Mouse (Mus musculus) cerebellum, adult 11-12 months (tissue): ENCODE measurements around the gene Lpin2.

ENCODE experiments used
- DNase-seq: peaks from one replicate; pipeline ENCODE4 v3.0.0; 2022

Gene Lpin2

GRCm38 (mm10) chr17:71203998-71204808 lies 21.8 kb downstream of the Lpin2 start:
- no peak for DNase-seq

- DNase-seq: no peak
These were observed 22.4 kb downstream of the Lpin2 start for GRCm38 (mm10) chr17:71204809-71205091.

DNA sequence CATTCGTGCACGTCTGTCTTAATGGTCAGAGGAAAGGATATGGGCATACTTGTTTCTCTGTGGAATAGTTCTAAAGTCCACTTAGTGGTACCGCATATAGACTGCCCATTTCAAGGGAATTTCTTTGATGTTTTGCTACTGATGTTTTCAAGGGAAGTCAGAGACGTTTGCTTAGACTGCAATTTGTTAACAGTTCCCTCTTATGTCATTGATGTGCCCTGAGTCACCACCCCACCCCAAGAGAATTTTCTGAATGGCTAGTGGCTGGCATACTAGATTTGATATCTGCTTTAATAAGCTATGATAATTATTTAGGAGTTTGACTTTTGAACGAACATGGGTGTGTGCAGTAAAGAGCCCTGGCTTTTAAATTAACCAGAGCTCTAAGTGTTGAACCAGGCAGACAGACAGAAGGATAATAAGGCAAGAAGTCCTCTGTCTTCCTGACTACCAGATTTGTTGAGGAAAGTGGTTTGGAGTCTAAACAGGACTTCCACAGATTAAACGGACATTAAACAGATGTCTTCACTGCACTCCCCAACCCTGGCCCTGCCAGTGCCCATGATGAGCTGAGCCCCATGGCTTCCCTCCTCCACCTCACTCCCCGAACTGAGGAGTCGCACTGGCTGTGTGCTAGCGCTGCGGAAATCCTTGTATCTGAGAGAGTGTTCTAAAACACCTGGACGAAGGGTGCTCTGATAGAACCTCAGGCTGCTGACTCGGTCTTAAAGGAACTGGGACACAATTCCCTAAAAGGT lies 24.0 kb downstream of the Lpin2 start:
- no peak for DNase-seq

DNA sequence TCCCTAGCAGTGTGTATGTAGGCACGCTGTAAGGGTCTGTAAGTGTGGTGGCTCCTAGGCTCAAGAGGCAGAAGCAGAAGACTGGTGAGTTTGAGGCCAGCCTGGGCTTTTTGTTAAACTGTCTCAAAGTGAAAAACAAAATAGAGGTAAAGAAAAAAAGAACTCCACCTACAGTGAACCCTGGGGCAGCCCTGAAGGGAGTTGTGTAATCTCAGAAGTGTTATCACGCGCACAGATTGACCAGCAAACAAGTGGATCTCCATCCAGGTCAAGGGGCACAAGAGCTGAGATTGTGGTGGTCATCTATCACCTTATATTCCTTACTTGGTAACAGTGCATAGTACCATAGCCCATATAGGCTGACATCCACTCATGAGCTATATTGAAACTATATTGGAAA lies 24.9 kb downstream of the Lpin2 start:
- DNase-seq: no peak

- DNase-seq: no peak
These were observed 26.0 kb downstream of the Lpin2 start for GRCm38 (mm10) chr17:71208376-71208775.

GRCm38 (mm10) chr17:71208921-71209320 lies 26.6 kb downstream of the Lpin2 start:
- no peak for DNase-seq

GRCm38 (mm10) chr17:71209936-71210335 lies 27.6 kb downstream of the Lpin2 start:
- DNase-seq: no peak

DNA sequence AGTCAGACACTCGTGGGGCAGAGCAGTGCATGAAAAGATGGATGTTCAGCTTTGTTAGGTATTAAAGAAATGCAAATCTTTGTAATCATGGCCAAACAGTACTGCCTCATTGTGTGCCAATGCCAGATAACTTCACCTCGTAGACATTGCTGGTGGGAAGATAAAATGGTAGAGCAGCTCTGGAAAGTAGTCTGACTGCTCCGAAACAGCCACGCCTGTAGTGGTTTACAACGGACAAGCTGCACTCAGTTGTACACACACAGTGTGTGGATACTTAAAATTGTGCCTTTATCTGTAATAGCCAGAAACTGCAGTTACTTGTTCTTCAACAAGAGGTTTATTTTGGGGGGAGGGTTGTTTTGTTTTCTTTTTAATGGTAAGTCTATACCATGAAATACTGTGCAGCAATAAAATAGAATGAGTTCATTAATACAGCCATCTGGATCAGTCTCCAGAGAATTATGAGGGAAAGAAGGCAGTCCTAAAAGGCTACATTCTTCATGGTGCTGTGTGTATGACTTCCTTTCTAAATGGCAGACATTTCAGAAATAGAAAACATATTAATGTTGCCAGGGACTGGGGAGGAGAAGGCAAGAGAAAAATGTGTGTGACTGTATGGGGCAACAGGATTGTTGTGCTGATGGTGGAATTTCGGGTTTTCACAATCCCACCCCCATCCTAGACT lies 29.7 kb downstream of the Lpin2 start:
- no peak for DNase-seq

GRCm38 (mm10) chr17:71213666-71214065 lies 31.3 kb downstream of the Lpin2 start:
- no peak for DNase-seq

DNA sequence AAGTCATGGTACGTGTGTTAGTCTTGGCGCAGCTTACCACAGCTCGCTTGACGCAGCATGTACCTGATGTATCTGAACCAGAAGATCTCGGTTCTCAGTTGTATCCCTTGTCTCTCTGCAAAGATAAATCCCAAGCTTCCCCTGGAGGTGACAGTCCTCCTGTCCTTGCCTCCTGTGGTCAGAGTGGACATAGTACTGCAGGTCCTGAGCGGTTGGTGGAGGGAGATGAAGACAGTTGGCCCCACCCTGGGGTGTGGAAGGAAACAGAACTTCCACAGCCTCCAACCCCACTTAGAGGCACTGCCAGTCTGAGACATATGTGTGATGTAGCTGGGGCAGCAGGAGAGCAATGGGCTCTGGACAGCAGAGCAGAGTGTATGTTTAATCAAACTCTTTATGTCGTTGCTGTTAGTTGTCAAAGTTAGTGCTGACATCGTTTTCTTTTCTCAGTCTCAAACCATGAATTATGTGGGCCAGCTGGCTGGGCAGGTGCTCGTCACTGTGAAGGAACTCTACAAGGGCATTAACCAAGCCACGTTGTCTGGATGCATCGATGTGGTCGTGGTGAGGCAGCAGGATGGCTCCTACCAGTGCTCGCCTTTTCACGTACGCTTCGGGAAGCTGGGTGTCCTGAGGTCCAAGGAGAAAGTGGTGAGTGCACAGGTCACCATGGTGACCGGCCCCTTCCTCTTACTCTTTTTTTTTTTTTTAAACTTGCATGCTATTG lies 32.3 kb downstream of the Lpin2 start:
- DNase-seq: no peak

GRCm38 (mm10) chr17:71215241-71215839 lies 33.0 kb downstream of the Lpin2 start:
- no peak for DNase-seq

DNA sequence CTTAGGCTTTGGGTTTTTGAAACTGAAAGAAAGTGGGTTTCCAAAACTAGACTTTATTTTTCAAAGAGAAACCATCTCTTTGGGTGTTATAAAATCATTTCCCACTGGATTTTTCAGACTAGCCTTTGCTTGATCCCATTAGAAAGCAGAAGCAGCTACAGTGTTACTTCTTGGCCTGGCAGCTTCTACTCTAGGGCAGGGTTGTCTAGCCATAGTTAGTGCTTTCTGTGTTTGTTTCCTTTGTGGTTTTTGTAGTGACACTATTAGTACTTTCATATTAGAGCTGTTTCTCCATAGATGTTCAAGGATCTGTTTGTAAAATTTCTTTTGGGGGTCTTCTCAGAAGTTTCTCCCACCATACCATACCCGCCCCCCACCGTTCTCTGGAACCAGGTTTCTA lies 33.9 kb downstream of the Lpin2 start:
- no peak for DNase-seq

DNA sequence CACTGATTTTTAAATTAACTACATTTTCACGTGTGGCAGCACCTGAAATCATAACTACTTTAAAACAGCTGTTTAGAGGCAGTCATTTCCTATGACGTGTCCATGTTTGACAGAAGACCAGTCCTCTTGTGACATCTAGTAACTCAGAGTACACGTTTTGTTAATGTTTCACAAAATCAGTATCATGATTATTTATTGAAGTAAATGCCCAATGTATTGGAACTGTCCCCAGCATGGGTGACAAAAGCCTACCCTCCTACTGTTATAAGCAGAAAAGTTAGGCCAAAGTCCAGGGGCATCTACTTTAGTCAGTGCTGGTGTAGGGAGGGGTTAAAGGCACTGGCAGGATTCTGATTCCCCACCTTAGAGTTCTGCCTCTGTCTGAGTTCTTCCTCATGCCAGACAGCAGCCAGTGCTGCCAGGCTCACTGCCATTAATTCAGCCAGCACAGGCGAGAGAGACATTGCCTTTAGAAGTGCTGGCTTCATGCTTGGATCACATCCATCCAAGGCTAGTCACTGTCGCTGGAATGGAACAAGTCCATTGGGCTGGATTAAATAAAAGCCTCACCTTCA lies 34.8 kb downstream of the Lpin2 start:
- DNase-seq: no peak

GRCm38 (mm10) chr17:71221383-71221782 lies 39.0 kb downstream of the Lpin2 start:
- no peak for DNase-seq

- no peak for DNase-seq
These were observed 41.3 kb downstream of the Lpin2 start for GRCm38 (mm10) chr17:71223676-71224075.

GRCm38 (mm10) chr17:71224521-71224920 lies 42.2 kb downstream of the Lpin2 start:
- DNase-seq: no peak

- DNase-seq: no peak
These were observed 42.7 kb downstream of the Lpin2 start for GRCm38 (mm10) chr17:71225091-71225490.

- no peak for DNase-seq
These were observed 45.0 kb downstream of the Lpin2 start for GRCm38 (mm10) chr17:71227128-71227895.

GRCm38 (mm10) chr17:71228651-71229050 lies 46.3 kb downstream of the Lpin2 start:
- no peak for DNase-seq

- DNase-seq: no peak
These were observed 47.8 kb downstream of the Lpin2 start for GRCm38 (mm10) chr17:71230108-71230709.

- DNase-seq: no peak
These were observed 49.6 kb downstream of the Lpin2 start for GRCm38 (mm10) chr17:71231998-71232397.
